27 mouse cellular contexts compared by ENCODE assay signal in the genomic region with DNA sequence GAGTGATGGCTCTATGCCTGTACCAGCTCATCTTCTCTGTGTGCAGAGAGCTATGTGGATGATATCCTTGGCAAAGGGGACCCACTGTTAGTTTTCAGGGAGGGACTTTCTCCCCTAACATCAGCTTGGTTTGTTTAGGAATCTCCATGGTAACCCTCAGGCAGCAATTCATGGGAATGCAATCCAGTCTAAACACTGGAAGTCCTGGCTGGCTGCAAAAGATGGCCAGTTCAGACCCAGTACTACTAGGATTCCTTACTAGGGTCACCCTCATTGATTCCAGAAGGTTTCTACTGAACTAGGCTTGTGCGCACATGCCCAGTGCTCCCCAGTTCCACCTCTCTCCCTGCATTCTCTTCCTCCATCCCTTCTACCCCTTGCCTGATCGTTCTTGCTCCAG.
DNase-seq lines count a peak whose midpoint lies in the region; ATAC-seq and TF ChIP-seq lines count a peak whose summit lies in the region.
"Had no signal": no experiment of that assay in that cellular context is flagged by ENCODE, and none has a peak within 500 bp of the region (broad histone marks: within the 10 kb centered on the region; RNA-seq: fewer than 3 reads in every experiment).

No protein-coding gene starts in this region.

- H3K27me3 ChIP-seq in heart, postnatal 0 days (ENCODE audit: control insufficient read depth, insufficient read depth, low read length), result no peaks in the 10 kb centered on the region
- no peaks in the 10 kb centered on the region for H3K27me3 ChIP-seq in heart, embryonic 12.5 days (replicated peaks)
- H3K27me3 ChIP-seq: embryonic facial prominence, embryonic 12.5 days; embryonic facial prominence, embryonic 15.5 days had no signal

- peak; percentile 25 for DNase-seq in heart, postnatal 0 days (ENCODE audit: low spot score)
- peak; percentile 40 for DNase-seq in lung, postnatal 10 days
- DNase-seq in lung, adult 2 months, result no peak
- DNase-seq in Muller cell, postnatal 12 days (ENCODE audit: inconsistent ontology term), result peak; percentile 59
- DNase-seq in NIH3T3 (ENCODE audit: low read depth), result peak; percentile 15
- DNase-seq: adrenal gland, adult 2 months; adrenal gland, postnatal 14 days; cerebellum, adult 11 months; cerebellum, adult 2 months; cerebellum, postnatal 10 days; cerebellum, postnatal 36 days; forebrain, postnatal 0 days; gastrocnemius, adult 2 months; gastrocnemius, postnatal 25 days; heart, adult 2 months; heart, postnatal 10 days; heart, postnatal 4 days; kidney, adult 18-20 months had no signal

- no peak for TF ChIP-seq EP300 in heart, postnatal 0 days (IDR thresholded peaks at IDR 0.05; ENCODE audit: low read depth)

- 0 out of 2 replicates have a peak, but pooled peaks cover 5% of the 10 kb centered on the region for H3K9me3 ChIP-seq in heart, postnatal 0 days (replicated peaks; ENCODE audit: control insufficient read depth, low read length)
- H3K9me3 ChIP-seq in heart, embryonic 12.5 days (replicated peaks), result no peaks in the 10 kb centered on the region
- H3K9me3 ChIP-seq: embryonic facial prominence, embryonic 12.5 days; embryonic facial prominence, embryonic 15.5 days; heart, embryonic 10.5 days had no signal

- ATAC-seq in heart, postnatal 0 days (ENCODE audit: insufficient read depth, low read depth), result no peak
- no peak for ATAC-seq in heart, embryonic 12.5 days (ENCODE audit: insufficient number of reproducible peaks, low FRiP score)
- no peak for ATAC-seq in inflammation-experienced regulatory T-cells, adult 6 months
- ATAC-seq: CD4-positive, CD25-positive, alpha-beta regulatory T cell, adult 4 months; forebrain, embryonic 14.5 days; forebrain, postnatal 0 days; hindbrain, postnatal 0 days had no signal

- no peaks in the 10 kb centered on the region for H3K36me3 ChIP-seq in heart, postnatal 0 days (replicated peaks; ENCODE audit: control insufficient read depth, insufficient read depth, low read length)
- H3K36me3 ChIP-seq in heart, embryonic 12.5 days, result no peaks in the 10 kb centered on the region
- H3K36me3 ChIP-seq: embryonic facial prominence, embryonic 12.5 days; embryonic facial prominence, embryonic 15.5 days; heart, embryonic 10.5 days had no signal

- no peak overlapping the region for H3K4me3 ChIP-seq in heart, postnatal 0 days (ENCODE audit: low read depth, low read length)
- H3K4me3 ChIP-seq in heart, embryonic 12.5 days, result no peak overlapping the region
- no peak overlapping the region for H3K4me3 ChIP-seq in lung, adult 2 months (replicated peaks; ENCODE audit: extremely low read depth, low read depth, low read length)
- H3K4me3 ChIP-seq: embryonic facial prominence, embryonic 12.5 days; embryonic facial prominence, embryonic 15.5 days; gastrocnemius, adult 2 months; heart, adult 2 months; heart, embryonic 10.5 days had no signal

- H3K4me2 ChIP-seq in heart, postnatal 0 days (ENCODE audit: low read depth, low read length), result no peak overlapping the region
- no peak overlapping the region for H3K4me2 ChIP-seq in heart, embryonic 12.5 days
- H3K4me2 ChIP-seq: embryonic facial prominence, embryonic 12.5 days; embryonic facial prominence, embryonic 15.5 days; hindbrain, embryonic 14.5 days had no signal

- no peak for TF ChIP-seq POLR2A in lung, adult 2 months (IDR thresholded peaks at IDR 0.05; ENCODE audit: borderline replicate concordance, extremely low read depth, low read depth, low read length)

- no peak overlapping the region for H3K9ac ChIP-seq in heart, postnatal 0 days (replicated peaks; ENCODE audit: low read depth, low read length)
- H3K9ac ChIP-seq in heart, embryonic 12.5 days, result no peak overlapping the region
- H3K9ac ChIP-seq: embryonic facial prominence, embryonic 12.5 days; embryonic facial prominence, embryonic 15.5 days; forebrain, postnatal 0 days; hindbrain, embryonic 14.5 days had no signal

- TF ChIP-seq CTCF in heart, postnatal 0 days (IDR thresholded peaks at IDR 0.05; ENCODE audit: low read depth), result no peak
- no peak for TF ChIP-seq CTCF in lung, adult 2 months (IDR thresholded peaks at IDR 0.05; ENCODE audit: insufficient read depth, low read length)

- H3K27ac ChIP-seq in heart, postnatal 0 days (ENCODE audit: low read depth), result no peak overlapping the region
- no peak overlapping the region for H3K27ac ChIP-seq in heart, embryonic 12.5 days (ENCODE audit: poor library complexity, severe bottlenecking)
- H3K27ac ChIP-seq: embryonic facial prominence, embryonic 12.5 days; embryonic facial prominence, embryonic 15.5 days; gastrocnemius, adult 2 months; heart, adult 2 months; heart, embryonic 10.5 days; hindbrain, embryonic 14.5 days; hindbrain, postnatal 0 days had no signal

- WGBS in heart, postnatal 0 days, result 83% methylated on average over 2 of the region's 2 CpGs
- 81% methylated on average over 2 of the region's 2 CpGs for WGBS in heart, embryonic 12.5 days
- 66% methylated on average over 2 of the region's 2 CpGs for WGBS in lung, adult 2 months

- H3K4me1 ChIP-seq in heart, postnatal 0 days (ENCODE audit: control insufficient read depth, insufficient read depth), result no peaks in the 10 kb centered on the region
- 0 out of 2 replicates have a peak, but pooled peaks cover 3% of the 10 kb centered on the region for H3K4me1 ChIP-seq in heart, embryonic 12.5 days (replicated peaks)
- H3K4me1 ChIP-seq in lung, adult 2 months (ENCODE audit: control insufficient read depth, insufficient read depth, low read length), result no peaks in the 10 kb centered on the region
- H3K4me1 ChIP-seq: embryonic facial prominence, embryonic 12.5 days; embryonic facial prominence, embryonic 15.5 days had no signal
